Mouse (Mus musculus) liver, postnatal 0 days (tissue): ENCODE measurements around the gene Nsmf.

ENCODE experiments used
- CTCF ChIP-seq: sonication (generic); IDR thresholded peaks from 2 replicates; pipeline ENCODE4 v1.5.1; 2016; ENCODE audit warnings: antibody characterized with exemption, low read depth
- EP300 ChIP-seq: IDR thresholded peaks from 2 replicates; pipeline ENCODE4 v1.6.1; 2016; ENCODE audit warnings: antibody characterized with exemption, low read depth, mild to moderate bottlenecking

GRCm38 (mm10) chr2:25094785-25095108, 40.6 kb downstream of the Nsmf start:
- TF ChIP-seq CTCF: no peak
- TF ChIP-seq EP300: no peak
